Mouse (Mus musculus): ENCODE results near the gene Dcaf11.

DNA sequence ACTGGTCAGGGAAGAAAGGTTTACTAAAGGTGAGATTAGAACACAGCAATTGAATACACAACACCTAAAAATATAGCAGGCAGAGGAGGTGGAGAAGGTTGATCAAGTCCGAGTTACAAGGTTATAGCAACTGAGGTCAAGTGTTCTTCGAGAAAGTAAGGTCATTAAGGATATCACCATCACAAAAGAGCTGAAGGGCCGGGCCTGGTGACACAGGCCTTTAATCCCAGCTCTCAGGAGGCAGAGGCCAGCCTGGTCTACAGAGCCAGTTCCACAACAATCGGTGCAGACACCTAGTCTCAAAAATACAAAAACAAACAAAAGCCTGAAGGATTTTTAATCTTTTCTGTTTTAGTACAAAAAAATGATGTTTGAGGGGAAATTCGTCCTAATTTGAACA lies 8.5 kb upstream of the Dcaf11 start:
- TF ChIP-seq POLR2A (IDR thresholded peaks at IDR 0.05; ENCODE audit: low read depth, low read length) = no peak
- TF ChIP-seq CTCF (conservative IDR thresholded peaks at IDR 0.05; ENCODE audit: insufficient read depth, insufficient read length, low read depth, low read length) = no peak

Measured in kidney, adult 2 months (tissue).